Mouse (Mus musculus) kidney, adult 11 months (tissue): ENCODE measurements around the gene Bcas3.

Experiments
- DNase-seq: peaks from one replicate; pipeline ENCODE4 v3.0.0; 2022

Bcas3 gene

DNA sequence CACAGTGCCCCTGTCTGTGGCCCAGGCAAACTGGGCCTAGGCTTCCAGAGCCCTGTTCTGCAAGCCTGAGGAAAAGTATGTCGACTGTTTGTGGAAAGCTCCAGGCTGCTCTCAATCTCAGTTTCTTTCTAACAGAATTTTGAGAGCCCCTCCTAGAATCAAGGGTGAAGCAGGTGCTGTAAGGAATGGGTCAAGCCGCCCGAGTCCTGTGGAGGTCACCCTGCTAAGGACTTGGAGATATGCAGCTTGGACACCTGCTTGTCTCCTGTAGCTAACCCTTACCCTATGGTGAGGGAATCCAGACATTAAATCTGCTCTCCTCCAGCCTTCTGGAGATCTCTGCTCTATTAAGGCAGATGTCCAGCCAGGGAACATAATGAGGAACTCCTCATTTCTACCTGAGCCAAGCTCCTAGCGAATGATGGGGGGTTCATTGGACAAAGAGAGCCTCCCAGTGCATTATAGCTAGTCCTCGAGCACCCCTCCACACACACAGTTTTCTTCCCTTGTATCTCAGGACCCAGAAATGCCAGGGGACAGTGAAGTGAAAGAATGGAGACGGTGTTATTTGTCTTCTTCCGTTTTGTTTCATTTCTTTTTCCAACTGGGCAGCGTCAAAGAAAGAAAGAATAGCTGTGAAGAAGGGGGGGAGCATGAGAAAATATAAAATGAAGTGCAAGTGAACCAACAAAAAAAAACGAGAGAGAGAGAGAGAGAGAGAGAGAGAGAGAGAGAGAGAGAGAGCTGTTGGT lies 482.2 kb downstream of the Bcas3 start:
- DNase-seq = no peak

DNA sequence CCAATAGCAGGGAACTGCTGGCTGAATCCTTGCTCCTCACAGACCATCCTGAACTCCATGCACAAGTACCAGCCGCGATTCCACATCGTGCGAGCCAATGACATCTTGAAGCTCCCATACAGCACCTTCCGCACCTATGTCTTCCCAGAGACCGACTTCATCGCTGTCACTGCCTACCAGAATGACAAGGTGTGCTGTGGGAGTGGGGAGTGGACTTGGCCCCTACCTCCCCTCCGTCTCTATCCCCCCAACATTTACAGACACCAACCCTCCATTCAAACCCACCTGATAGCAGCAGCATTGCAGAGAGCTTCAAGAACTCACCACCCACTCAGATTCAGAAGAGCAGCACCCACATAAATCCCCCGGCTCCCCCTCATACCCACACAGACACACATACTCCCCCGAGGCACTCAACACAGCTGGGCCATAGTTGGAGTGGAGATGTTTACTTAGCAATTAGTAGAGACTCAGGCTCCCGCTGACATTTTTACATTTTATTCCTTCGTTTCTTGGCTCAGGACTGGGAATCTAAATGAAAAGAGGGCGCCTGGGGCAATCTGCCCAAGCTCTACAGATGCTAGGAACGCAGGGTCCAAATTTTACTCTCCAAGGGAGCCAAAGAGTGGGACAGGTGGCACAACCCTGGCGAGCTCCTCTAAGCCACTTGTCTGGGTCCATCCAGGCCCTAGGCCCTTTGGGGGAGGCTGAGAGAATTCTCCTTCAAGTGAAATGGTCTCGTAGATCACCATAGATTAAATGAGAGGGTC lies 483.0 kb downstream of the Bcas3 start:
- DNase-seq = no peak

DNA sequence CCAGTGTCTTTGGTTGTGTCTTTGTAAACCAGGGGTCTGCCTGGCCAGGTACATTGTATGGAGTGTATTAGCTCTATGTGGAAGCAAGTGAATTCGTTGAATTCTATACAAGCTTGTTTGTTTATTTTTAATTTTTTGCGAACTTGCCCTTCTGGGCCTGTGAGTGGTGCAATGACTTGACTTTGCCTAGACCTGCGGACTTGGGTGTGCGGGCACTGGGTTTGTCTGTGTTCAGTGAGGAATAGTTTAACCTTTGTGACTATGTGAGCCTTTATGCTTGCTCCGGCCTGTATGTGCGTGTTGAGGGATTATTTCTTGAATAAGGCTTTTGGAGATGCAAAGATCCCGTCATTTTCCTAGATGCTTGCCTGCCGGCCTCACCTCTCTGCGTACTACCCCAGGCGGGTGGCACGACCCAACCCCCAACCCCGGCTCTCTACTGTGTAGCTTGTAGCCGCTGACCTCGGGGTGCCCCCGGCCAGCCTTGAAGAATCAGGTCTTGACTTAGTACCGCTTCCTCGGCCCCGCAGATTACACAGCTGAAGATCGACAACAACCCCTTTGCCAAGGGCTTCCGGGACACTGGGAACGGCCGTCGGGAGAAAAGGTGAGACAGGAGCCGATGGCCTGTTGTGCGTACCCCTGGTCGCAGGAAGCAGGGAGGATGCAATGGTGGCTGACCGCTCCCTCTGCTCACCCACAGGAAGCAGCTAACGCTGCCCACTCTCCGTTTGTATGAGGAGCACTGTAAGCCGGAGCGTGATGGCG lies 483.7 kb downstream of the Bcas3 start:
- no peak for DNase-seq

DNA sequence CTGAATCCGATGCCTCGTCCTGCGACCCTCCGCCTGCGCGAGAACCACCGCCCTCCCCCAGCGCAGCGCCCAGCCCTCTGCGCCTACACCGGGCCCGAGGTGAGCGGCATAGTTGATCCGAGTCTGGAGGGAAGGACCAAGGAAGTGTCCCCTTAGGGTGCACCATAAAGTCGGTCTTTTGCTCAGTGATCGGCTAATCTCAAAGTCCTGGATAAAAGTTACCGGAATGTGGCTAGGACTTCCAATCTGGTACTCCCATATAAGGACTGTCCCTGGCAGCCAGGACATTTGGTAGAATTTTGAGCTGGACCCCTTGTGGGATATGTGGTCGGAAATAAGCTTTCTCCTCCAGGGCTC lies 484.3 kb downstream of the Bcas3 start:
- DNase-seq = no peak

- DNase-seq = no peak
Measured at GRCm38 (mm10) chr11:85837648-85838423, 484.9 kb downstream of the Bcas3 start.

GRCm38 (mm10) chr11:85838424-85839257 lies 485.7 kb downstream of the Bcas3 start:
- no peak for DNase-seq

DNA sequence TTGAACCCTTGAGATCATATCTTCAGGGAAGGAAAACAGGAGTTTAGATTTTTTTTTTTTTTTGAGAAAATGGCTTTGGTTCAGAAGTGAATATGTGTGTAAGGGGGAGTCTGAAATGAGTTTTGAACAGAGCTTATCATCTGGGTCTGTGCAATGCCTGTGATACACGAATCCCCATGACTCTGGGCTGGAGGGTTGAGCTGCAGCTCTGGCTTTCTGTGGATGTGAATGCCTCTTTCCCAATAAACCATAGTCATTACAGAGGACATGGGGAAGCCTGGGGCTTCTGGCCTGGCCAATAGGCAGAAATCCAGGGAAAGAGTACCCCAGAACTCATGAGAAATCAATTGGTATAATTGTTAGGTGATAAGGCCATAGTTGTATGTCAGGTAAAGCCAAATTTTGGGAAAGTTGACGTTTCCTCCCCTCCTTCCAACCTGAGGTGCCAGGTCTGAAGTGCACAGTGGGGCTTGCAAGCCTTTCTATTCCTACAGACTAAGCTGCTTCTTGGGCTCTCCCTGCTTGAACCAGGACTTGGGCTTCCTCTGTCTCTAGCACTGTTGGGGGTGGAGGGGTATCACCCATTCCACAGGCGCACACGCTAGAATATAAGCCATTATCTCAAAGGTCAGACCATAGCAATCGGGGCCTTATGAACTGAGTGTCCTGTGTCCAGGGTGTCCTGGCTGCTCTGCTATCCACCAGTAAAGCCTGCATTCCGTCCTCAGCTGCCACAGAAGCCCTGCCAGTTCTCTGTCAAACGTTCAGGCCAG lies 486.5 kb downstream of the Bcas3 start:
- DNase-seq = no peak

DNA sequence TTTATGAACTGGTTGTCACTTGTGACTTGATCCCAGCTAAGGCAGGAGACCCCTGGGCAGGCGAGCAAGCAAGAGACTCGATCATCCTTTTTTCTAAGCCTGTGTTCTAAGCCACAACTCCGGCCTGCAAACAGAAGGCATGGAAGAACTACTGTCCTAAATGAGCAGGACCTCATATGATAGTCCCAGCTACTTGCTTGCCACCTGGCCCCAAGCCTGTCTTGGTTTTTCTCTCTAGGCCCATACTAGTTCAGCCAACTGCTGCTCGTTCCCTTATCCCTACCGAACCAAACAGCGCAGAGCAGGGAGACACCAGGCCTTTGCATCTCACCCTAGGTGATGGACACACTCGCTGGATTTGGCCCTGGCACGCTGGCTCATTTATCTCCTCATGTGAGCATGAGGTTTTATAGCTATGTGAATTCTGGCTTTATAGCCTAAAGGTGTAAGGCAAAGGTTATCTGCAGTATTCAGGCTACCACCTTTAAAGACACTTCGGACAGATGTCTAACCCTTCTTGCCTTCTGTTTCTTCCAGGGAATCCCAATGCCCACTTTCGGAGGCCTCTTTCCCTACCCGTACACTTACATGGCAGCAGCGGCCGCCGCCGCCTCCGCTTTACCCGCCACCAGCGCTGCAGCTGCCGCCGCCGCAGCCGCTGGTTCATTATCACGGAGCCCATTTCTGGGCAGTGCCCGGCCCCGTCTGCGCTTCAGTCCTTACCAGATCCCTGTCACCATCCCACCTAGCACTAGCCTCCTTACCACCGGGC lies 487.2 kb downstream of the Bcas3 start:
- no peak for DNase-seq

DNA sequence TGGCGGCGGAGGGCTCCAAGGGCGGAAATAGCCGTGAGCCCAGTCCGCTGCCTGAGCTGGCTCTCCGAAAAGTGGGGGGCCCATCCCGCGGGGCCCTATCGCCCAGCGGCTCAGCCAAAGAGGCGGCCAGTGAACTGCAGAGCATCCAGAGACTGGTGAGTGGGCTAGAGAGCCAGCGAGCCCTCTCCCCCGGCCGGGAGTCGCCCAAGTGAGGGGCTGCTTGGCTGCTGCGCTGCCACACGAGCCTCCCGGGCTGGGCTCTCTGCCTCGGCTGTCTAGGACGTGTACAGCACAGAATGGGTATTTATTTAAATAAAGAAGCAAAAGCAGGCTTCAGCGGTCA lies 487.8 kb downstream of the Bcas3 start:
- DNase-seq = no peak

- no peak for DNase-seq
Measured at GRCm38 (mm10) chr11:85841211-85841681, 488.3 kb downstream of the Bcas3 start.

- no peak for DNase-seq
Measured at GRCm38 (mm10) chr11:85841980-85842379, 489.0 kb downstream of the Bcas3 start.

DNA sequence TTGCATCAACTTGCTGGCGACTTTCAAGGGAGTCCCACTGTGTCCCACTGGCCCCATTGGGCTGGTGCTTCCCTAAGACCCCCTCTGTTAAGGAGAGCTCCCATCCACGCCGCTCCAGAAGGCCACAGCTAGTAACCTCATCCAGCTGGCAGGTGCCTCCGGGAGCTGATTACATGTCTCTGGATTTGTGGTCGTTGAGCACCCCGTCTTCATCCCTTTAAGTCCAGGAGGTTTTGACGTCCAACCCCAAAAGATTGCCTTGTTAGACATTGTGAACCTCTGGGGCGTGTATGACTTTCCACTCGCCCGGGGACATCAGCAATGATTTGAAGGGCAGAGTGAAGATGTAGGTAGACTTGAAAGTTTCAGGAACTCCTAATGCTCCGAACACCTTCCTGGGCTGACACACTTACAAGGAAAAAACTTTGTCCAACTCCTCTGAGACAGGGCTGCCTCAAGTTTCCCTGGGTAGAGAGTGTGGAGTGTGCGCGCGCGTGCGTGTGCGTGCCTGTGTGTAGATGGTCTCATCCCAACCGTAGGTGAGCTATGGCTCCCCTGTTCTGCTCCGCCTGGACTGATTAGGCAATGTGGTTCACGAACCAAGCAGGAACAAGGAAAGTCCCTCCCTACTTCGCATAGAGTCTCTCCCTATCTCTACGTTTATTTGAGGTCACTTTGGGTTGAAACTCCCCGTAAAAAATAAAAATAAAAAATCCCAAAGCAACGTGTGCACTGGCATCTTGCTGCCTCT lies 489.8 kb downstream of the Bcas3 start:
- DNase-seq = peak; percentile 27

- DNase-seq = peak; percentile 73
Measured at GRCm38 (mm10) chr11:85843347-85843692, 490.4 kb downstream of the Bcas3 start.

DNA sequence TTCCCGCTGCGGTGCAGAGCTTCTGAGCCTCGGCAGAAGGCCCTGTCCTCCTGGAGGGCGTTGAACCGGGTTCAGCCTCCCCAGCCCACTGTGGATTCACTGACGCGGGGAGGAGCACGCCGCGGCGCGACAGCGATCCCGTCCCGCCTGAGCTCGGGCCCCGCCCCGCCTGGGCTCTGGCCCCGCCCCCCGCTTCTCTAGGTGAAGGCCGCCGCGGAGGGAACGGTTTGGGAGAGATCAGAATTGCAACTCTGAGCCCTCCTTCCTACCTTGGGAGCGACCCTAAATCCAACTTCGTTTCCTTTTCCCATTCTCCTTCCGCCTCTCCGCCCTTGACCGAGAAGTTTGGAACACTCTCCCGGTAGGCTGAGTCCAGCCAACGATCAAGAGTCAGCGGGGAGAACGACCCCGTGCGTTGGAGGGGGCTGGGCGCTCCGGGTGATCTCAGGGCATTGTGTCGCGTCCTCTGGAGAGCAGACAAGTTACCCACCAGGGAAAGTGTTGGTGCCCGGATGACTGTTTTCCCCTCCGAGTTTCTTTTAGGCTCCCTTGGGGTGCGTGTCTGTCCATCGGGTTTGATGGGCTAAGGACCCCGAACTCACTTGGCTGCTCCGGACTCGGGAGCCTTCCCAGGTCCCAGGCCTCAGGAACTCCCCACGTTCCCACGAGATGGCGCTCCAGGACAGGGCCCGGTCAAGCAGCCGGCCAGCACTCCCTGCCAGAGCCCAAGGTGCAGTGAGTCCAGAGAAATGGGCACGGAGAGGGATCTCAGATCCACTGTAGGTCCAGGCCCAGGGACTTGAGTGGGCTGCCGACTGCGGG lies 491.4 kb downstream of the Bcas3 start:
- DNase-seq = peak; percentile 86

DNA sequence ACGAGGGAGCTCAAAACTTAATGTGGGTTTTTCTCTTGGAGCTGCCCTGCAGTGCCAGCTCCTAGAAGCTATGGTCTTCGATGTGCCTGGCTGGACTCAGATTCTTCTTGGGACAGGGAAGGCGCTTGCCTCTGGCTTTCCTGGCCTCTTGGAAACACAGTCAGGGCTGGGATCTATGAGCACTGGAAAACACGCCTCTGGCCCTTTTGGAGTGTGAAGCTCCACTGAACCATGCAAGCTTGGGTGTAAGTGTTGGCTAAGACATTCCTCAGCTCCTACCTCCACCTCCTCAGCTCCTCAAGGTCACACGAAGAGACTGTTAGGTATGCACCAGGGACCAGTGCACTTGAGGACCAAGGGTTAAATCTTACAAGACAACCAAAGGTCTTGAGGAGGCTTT lies 492.0 kb downstream of the Bcas3 start:
- peak; percentile 82 for DNase-seq

DNA sequence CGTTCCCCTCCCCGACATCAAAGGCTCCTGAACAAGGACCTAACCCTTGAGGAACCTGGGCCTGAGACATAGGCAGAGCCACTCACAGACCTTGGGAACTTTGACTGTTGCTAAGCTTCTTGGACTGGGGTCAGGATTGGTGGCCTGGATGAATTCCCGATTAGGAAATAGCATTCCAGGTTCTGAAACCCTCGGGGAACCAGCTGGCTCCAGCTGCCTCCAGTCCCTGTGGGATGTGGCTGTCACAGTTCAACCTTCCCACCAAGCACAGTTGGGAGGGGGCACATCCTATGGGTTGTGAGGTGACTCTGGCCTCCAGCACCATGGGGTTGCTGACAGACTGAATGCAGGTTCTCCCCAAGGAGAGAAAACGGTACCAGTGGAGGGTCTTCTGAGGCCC lies 493.0 kb downstream of the Bcas3 start:
- peak; percentile 72 for DNase-seq

DNA sequence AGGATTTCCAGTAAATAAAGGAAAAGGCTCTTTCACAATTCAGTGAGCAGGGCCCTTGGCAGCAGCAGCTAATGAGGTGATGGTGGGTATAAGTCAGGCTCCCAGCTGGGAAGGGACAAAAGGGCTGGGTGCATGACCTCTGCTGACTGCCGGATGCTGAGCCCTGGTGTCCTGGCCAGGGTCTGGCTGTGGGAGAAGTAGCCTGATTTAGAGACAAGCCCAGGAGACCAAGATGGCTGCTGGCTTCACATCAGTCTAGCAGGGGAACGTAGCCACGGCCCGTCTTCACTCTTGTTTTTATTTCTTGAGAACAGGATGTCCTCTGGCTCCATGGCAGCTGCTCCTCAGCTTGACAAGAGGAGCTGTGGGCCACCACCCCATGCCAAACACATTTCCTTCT lies 493.5 kb downstream of the Bcas3 start:
- DNase-seq = peak; percentile 67

- peak; percentile 74 for DNase-seq
Measured at GRCm38 (mm10) chr11:85849037-85849436, 496.1 kb downstream of the Bcas3 start.

- DNase-seq = no peak
Measured at GRCm38 (mm10) chr11:85850233-85850632, 497.3 kb downstream of the Bcas3 start, which contains the start of gene Gm11444. Gm11444 (minus strand) TSS chr11:85850333.
